Mouse (Mus musculus) heart, adult 8-10 months (tissue): Measurements from ENCODE around the gene Shank1. TPM values are rescaled to one million over a fixed set of nuclear protein-coding genes. Genes with fewer than 3 reads are reported as not detected.
A peak's percentile ranks its signal among the peaks of the same experiment; 100 is the strongest.

ENCODE experiments used
- DNase-seq: peaks from one replicate; pipeline ENCODE4 v3.0.0; 2022; ENCODE audit warnings: low spot score
- total RNA-seq, 4 experiments: library from RNA; stranded (reverse); gene quantifications; 2 replicates each; pipeline ENCODE4 v1.2.4; 2022

The Shank1 gene
- total RNA-seq, 4 experiments from 2014 or later, result 1.8 to 4.7 (median 3.3) TPM

DNA sequence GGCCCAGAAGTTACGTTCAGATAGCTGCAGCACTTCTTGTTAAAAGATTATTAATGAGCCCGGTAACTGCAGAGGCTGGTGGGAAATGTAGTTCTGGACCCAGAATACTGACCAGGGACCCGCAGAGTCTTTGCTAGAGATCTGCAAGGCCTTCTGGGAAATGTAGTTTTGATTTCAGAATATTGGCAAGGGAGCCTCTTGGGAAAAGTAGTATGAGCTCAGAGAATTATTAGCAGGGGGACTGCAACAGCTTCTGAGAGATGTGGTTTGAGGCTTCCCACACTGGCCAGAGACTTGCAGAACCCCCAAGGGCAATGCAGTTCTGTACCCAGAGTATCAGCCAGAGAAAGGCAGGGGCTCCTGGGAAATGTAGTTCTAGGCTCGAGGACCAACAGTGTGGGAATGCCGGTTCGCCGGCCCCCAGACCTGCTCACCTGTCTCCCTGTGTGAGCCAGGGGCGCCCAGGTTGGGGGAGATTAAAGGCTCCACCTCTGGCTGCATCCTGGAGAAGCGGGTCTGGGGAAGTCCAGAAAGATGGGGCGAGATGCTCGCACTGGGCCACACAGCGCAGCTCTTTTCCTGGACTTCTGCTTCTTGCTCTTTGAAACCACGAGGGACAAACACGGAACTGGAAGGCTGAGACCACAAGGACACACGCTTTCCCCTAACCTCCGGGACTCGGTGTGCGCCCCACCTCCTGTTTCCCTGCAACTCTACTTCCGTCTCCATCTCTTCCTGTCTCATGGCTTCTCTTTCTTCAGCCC lies 64.0 kb downstream of the Shank1 start:
- peak; percentile 95 for DNase-seq

- DNase-seq, result no peak
Observed at GRCm38 (mm10) chr7:44374756-44375155, 64.7 kb downstream of the Shank1 start.

- DNase-seq, result no peak
Observed at GRCm38 (mm10) chr7:44375207-44375606, 65.2 kb downstream of the Shank1 start.

GRCm38 (mm10) chr7:44375793-44376192 lies 65.7 kb downstream of the Shank1 start:
- DNase-seq, result no peak

DNA sequence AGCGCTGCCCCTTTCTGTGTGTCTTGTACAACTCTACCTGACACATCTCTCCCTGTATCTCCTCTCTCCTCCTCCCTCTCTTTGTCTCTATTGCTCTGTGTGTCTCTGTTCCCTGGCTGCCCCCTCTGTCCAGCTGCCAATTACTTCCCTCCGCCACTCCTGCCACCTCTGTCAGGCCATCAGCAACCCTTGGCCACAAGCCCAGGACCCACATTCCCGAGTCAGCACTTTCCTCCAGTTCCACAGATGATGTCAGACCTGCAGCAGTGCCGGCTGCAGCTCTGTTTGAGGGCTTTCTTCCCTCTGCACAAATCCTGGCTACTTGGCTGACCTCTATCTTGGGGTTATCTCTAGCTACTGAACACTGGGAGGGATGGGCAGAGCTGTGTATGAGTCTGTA lies 68.2 kb downstream of the Shank1 start:
- DNase-seq, result peak; percentile 62

DNA sequence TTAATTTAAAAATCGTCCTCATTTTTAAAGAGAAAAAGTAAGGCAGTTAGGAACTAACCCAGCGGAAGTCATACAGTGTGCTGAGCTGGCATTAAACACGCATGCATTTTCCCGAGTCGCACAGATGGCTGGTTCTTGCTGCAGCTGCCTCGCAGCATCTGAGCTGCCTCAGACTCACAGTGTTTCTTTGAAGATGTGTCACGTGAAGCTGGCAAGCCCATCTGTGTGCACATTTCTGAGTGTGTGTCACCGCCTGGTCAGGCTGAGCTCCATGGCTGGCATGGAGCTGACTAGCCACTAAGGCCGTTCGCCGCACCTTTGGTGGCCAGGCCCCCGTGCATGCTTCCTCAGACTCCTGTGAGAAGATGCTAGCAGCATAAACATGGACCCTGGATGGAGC lies 72.5 kb downstream of the Shank1 start:
- no peak for DNase-seq

DNA sequence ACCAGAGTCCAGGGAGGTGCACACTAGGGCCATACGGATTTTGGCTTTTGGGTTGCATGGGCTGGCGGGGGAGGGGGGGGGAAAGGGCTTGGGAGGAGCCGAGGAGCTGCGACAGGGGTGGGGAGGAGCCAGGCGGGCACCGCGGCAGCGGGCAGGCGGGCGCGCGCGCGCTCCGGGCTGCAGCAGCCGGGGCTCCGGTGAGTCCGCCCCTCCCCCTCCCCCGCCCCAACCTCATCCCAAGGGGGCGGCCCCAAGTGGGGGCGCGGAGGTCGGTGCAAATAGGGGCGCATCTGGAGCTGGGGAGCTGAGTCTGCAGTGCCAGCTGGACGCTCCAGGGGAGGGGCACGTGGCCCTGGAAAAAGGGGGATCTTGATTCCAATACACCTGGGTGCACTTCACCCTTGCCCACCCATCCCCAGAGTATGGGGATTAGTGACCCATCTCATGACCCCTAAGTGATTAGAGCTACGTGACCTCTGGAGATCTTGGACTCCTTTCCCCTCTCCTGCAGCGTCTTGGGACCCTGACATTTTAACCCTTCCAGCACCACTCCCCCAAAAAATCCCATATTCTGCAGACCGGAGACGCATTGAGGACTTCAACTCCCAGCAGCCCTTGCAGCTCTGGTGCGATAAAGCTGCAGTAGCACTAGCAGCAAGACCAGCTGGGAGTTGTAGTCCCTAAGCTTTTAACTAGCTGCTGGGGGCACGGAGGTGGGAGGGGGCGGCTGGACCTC lies 74.1 kb downstream of the Shank1 start, which contains the start of gene Syt3:
Gene Syt3 (plus strand): TSS at position 123 of the 736 bp plus-strand sequence.
- DNase-seq, result peak; percentile 50

DNA sequence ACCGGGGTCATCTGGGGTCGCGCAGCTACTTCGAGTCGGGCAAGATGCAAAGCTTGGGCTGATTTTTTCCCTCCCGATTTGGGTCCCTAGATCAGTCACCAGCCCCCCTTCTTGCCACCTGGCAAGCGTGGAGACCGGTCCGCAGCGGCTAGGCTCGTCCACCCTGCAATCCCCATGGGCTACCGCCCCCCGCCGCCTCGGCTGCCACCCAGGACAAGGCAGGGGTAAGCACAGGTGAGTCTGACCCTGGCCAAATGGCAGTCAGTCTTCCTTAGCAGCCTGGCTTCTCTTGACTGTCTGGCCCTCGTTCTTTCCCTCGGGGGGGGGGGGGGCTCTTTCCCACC lies 74.6 kb downstream of the Shank1 start:
- DNase-seq, result no peak

- DNase-seq, result no peak
Observed at GRCm38 (mm10) chr7:44385720-44386119, 75.7 kb downstream of the Shank1 start, which contains the start of gene 1700008O03Rik. Gene 1700008O03Rik (minus strand): TSS chr7:44385820.

DNA sequence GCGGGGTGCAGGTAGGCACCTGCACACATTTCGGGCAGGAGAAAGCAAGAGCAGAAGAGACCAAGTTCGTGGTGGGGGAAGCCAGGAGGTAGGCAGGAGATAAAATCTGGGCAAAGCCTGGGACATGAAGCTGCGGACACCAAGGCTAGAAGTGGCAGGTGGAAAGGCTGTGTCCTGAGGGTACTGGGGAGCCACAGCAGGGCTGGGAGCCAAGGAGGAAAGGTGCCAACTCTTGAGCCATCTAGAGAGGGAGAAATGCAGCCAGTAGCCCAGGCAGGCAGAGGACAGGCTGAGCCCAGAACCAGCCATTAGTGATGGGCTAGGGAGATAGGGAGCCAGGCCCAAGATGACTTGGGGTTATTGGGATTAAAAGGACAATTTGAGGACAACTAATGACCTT lies 81.8 kb downstream of the Shank1 start:
- no peak for DNase-seq

GRCm38 (mm10) chr7:44392341-44392740 lies 82.3 kb downstream of the Shank1 start:
- no peak for DNase-seq

DNA sequence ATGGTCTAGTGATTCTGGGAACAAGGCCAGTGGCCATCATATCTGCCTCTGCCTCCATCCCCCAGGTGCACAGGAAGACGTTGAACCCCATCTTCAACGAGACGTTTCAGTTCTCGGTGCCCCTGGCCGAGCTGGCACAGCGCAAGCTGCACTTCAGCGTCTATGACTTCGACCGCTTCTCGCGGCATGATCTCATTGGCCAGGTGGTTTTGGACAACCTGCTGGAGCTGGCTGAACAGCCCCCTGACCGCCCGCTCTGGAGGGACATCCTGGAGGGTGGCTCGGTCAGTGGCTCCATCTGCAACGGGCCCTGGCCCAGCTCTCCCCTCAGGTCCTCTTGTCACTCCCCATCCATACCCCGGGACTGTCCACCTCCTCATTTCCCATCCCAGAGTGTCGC lies 83.2 kb downstream of the Shank1 start:
- DNase-seq, result no peak

GRCm38 (mm10) chr7:44398570-44398969 lies 88.5 kb downstream of the Shank1 start:
- DNase-seq, result no peak

- no peak for DNase-seq
Observed at GRCm38 (mm10) chr7:44401673-44402072, 91.6 kb downstream of the Shank1 start.

- peak; percentile 81 for DNase-seq
Observed at GRCm38 (mm10) chr7:44405346-44406014, 95.4 kb downstream of the Shank1 start.

DNA sequence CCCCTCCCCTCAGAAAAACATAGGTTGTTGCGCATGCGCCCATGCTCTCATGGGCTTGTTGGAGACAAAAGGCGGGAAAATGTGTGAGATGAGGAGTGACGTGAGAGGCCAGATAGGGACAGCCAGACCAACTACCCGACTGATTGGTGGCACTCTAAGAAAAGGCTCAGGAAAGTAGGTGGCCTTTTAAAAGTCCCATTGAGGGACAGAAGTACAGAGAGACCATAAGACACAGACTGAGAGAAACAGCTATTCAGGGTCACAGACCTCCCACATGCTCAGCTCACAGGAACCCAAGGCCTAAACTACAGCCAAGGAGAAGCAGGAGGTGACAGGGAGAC lies 95.9 kb downstream of the Shank1 start:
- DNase-seq, result no peak

Other genes with a start within 250 kb of the Shank1 start
- not detected for gene Klk1b21, start 207.9 kb upstream of the Shank1 start, total RNA-seq
- gene Klk1b22, start 197.6 kb upstream of the Shank1 start, total RNA-seq, result not detected
- gene Klk1b16, start 173.5 kb upstream of the Shank1 start, total RNA-seq, result not detected
- not detected for gene Klk1b24, start 122.0 kb upstream of the Shank1 start, total RNA-seq
- gene Klk1b3, start 112.1 kb upstream of the Shank1 start, total RNA-seq, result not detected
- not detected for gene Klk1b4, start 102.8 kb upstream of the Shank1 start, total RNA-seq
- not detected for gene Klk1b5, start 94.3 kb upstream of the Shank1 start, total RNA-seq
- gene Klk1, start 84.9 kb upstream of the Shank1 start, total RNA-seq, result under 1 TPM in 2 of 4 experiments, not detected in 2; 0.47 to 0.57 TPM
- gene Gm36864, start 74.1 kb upstream of the Shank1 start, total RNA-seq, result not detected
- under 1 TPM; 0.31 to 0.98 (median 0.74) TPM for gene 1700028J19Rik, start 63.6 kb upstream of the Shank1 start, total RNA-seq
- 10 to 100 TPM in 3 of 4 experiments, 1 to 10 TPM in 1; 8.9 to 18.2 (median 13.7) TPM for gene 2410002F23Rik, start 63.5 kb upstream of the Shank1 start, total RNA-seq
- gene Acp4, start 52.9 kb upstream of the Shank1 start, total RNA-seq, result not detected
- gene Gm15517, start 48.8 kb upstream of the Shank1 start, total RNA-seq, result not detected
- 1 to 10 TPM in 1 of 4 experiments, under 1 TPM in 3; 0.41 to 1.2 (median 0.67) TPM for gene Clec11a, start 3.4 kb upstream of the Shank1 start, total RNA-seq
- 1 to 10 TPM; 2.4 to 3.7 (median 3.1) TPM for gene Syt3, start 73.8 kb downstream of the Shank1 start, total RNA-seq
- gene 1700008O03Rik, start 75.6 kb downstream of the Shank1 start, total RNA-seq, result under 1 TPM in 1 of 4 experiments, not detected in 3; 0.46 TPM
- gene Lrrc4b, start 118.8 kb downstream of the Shank1 start, total RNA-seq, result 10 to 100 TPM; 33.5 to 37.9 (median 36.4) TPM
- gene Aspdh, start 155.1 kb downstream of the Shank1 start, total RNA-seq, result 1 to 10 TPM in 1 of 4 experiments, under 1 TPM in 1, not detected in 2; 0.79 to 1.5 TPM
- 100 to 1,000 TPM; 109 to 130 (median 125) TPM for gene Josd2, start 157.7 kb downstream of the Shank1 start, total RNA-seq
- 10 to 100 TPM; 73.8 to 84.8 (median 83.7) TPM for gene Emc10, start 186.3 kb downstream of the Shank1 start, total RNA-seq
- 1 to 10 TPM; 2.5 to 6.7 (median 3.3) TPM for gene Fam71e1, start 186.3 kb downstream of the Shank1 start, total RNA-seq
- 10 to 100 TPM; 14.6 to 21.4 (median 17.7) TPM for gene Mybpc2, start 214.4 kb downstream of the Shank1 start, total RNA-seq
- gene Spib, start 221.8 kb downstream of the Shank1 start, total RNA-seq, result 1 to 10 TPM in 1 of 4 experiments, under 1 TPM in 3; 0.13 to 1.3 (median 0.27) TPM
- 10 to 100 TPM; 13.4 to 15.9 (median 14.9) TPM for gene Pold1, start 238.6 kb downstream of the Shank1 start, total RNA-seq
- gene Nr1h2, start 243.7 kb downstream of the Shank1 start, total RNA-seq, result 10 to 100 TPM; 42.6 to 56.6 (median 45.5) TPM